Mouse (Mus musculus) lung, adult 18-20 months (tissue): ENCODE measurements around the gene Ifitm5.

ENCODE experiments used
- DNase-seq, 2 experiments: peaks; one replicate each; pipeline ENCODE4 v3.0.0; 2022; ENCODE audit warnings: mixed read lengths in 2 of 2

Gene Ifitm5

DNA sequence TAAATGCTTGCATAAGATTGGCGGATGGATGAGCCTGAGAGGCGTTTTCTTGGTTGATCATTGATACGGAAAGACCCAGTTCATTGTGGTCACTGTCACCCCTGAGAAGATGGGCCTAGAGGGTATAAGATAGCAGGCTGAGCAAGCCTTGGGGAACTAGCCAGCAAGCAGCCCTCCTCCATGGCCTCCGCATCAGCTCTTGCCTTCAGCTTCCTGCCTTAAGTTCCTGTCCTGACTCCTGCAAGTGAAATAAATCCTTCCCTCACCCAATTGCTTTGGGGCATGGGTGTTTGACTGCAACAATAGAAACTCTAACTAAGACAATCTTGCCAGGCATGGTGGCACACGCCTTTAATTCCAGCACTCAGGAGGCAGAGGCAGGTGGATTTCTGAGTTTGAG, 9.9 kb upstream of the Ifitm5 start:
- no peak for DNase-seq

GRCm38 (mm10) chr7:140959181-140959901, 9.2 kb upstream of the Ifitm5 start:
- peak in 1 of 2 experiments; percentile 55 for DNase-seq

DNA sequence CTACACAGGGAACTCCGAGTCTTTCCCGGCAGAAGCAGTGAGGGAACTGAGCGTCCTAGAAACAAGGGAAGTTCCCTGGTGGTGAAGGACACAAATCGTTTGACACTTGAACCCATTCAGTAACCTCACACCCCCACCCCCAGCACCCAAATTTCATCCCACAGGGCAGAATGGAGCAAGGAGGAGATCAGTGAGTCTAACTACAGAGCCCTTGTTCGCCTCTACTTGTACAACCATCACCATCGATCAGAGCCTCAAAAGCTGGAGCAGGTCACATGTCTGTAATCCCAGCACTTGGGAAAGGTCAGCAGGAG, 6.4 kb upstream of the Ifitm5 start:
- DNase-seq = no peak

- peak; percentile 87 to 94 for DNase-seq
These were observed 5.9 kb upstream of the Ifitm5 start, which contains the start of the genes Gm45717 and Ifitm2 for GRCm38 (mm10) chr7:140955758-140956555. Gene Gm45717 (minus strand): TSS chr7:140955937. Gene Ifitm2 (minus strand): TSS chr7:140955987.

DNA sequence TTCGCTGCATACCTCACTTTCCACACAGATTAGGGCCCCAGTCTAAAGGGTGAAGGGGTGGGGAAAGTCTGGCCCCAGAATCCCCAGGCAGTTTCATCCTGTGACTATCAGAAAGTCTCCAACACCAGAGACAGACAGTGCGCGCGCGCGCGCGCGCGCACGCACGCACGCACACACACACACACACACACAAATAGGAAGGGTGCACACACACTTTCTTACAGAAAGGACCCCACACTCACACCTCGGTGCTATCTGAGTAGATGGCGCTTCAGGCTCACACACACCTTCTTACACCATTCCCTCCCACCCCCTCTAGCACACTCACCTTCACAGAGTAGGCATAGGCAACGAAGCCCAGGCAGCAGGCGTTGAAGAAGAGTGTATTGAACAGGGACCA, 5.3 kb upstream of the Ifitm5 start:
- DNase-seq = no peak

DNA sequence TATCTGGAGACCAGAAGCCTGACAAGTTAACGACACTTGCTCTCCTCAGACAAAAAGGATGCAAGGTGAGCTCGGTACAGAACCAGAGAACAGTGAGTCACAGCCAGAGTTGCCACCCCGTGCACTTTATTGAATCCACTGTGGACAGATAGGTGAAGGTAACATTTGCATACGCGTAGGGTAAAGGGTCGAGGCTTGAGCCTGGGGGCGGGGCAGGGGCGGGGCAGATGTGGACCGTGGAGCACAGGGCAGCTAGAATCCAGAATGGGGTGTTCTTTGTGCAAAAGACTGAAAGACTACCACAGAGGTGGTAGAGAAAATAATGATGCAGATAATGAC, 4.6 kb upstream of the Ifitm5 start:
- DNase-seq = no peak

- DNase-seq = peak in 1 of 2 experiments; percentile 48
These were observed 4.0 kb upstream of the Ifitm5 start for GRCm38 (mm10) chr7:140953800-140954732.

GRCm38 (mm10) chr7:140953133-140953532, 3.0 kb upstream of the Ifitm5 start:
- DNase-seq = peak in 1 of 2 experiments; percentile 41

DNA sequence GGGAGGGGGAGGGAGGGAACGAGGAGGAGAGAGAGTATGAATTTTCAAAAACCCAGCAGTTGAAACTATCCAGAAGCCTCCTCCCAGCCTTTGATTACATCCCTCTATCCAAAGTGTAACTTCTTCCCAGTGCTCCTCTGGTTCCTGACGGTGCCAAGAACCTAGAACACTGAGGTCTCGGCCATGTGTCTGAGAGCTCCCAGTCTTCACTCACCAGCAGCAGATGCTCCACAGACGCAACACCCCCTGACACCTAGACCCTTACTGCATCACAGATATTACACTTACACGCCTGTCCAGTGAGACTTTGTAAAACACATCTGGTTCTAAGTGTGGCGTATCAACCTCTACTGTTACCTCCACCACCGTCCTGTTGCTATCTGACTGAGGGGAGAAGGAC, 2.4 kb upstream of the Ifitm5 start:
- DNase-seq = no peak

DNA sequence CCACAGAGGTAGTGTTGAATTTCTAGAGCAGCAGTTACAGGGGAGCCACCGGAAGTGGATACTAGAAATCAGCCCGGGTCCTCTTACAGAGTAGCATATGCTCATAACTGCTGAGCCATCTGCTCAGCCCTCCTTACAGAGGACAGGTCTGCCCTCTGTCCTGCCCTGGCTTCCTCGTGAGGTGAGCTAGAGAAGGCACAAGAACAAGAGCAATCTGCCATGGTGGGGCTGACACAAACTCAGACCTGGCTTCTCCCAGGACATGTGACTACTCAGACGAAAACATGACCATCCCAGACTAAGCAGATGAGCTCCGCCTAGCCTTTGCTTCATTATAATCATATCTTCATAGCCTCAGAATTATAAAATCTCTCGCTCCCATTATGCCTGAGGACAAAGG, 1.7 kb upstream of the Ifitm5 start:
- no peak for DNase-seq

- DNase-seq = peak; percentile 52 to 60
These were observed 960 bp upstream of the Ifitm5 start for GRCm38 (mm10) chr7:140951051-140951450.

GRCm38 (mm10) chr7:140949255-140949654, 836 bp downstream of the Ifitm5 start:
- DNase-seq = no peak

- no peak for DNase-seq
These were observed 1.9 kb downstream of the Ifitm5 start for GRCm38 (mm10) chr7:140948161-140948560.

DNA sequence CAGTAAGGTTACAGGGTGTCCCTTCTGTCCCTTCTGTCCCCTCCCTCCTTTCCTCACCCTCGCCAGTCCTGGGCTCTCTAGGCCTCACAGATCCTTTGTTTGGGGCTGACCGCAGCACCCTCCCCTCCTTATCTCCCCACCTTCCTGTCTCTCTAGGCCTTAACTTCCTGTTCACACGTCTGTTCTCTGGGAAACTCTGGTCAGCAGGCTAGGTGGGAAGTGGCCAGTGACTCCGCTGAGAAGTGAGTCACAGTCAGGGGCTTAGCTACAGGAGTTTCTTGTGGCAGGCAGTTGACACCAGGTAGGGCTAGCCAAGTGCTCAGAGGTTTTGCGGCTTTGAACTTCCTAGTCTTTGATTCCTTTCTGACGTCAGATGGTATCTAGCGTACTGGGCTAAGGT, 3.1 kb downstream of the Ifitm5 start:
- DNase-seq = peak; percentile 52 to 64

DNA sequence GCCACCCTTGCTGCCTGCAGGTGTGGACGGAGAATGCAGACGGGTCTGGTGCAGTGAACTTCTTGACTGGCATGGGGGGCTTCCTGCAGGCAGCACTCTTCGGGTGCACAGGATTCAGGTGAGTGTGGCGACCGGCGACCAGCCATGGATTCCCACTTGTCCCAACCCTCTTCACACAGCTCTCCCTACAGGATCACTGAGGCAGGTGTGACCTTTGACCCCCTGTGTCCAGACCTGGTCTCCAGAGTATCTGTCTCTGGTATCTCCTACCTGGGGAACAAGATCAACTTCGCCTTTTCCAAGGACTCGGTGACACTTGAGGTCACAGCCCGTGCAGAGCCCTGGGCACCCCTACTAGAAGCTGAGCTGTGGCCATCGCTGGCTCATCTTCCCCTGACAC, 3.8 kb downstream of the Ifitm5 start:
- no peak for DNase-seq

DNA sequence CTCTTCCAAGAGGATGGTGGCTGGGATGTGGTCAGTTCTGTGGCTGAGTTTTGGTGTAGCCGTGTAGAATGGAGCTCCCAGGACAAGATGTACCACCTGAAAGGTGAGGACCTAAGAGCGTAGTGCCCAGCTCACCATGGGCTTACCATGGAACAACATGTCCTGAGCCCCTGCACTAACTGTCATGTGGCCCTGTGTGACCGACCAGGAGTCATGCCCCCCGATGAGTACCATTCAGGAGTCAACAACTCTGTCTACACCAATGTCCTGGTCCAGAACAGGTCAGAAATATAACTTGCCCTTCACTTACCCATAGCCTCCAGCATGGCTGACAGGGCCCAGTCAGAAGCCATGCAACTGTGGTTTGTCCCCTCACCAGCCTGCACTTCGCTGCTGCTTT, 4.8 kb downstream of the Ifitm5 start:
- no peak for DNase-seq

DNA sequence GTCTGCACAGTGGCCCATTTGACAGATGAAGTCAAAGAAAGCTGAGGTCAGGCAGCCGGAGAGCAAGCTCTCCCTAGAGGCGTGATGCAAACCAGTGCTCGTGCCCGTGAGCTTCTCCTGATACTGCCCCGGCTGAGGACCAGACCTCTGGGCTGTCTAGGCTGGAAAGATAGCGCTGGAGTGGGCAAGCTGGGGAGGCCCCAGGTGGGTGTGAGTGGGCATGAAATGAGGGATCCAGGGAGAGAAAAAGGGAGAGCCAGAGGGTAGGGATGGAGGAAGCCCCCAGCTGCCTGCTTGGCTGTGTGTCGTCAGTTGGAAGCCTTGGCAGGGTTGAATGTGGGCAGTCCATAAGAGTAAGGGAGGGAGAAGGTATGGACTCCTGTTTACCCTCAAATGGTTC, 5.9 kb downstream of the Ifitm5 start:
- DNase-seq = no peak

GRCm38 (mm10) chr7:140943356-140943755, 6.7 kb downstream of the Ifitm5 start:
- DNase-seq = no peak

- no peak for DNase-seq
These were observed 7.3 kb downstream of the Ifitm5 start for GRCm38 (mm10) chr7:140942811-140943210.

GRCm38 (mm10) chr7:140942341-140942740, 7.8 kb downstream of the Ifitm5 start:
- DNase-seq = no peak

DNA sequence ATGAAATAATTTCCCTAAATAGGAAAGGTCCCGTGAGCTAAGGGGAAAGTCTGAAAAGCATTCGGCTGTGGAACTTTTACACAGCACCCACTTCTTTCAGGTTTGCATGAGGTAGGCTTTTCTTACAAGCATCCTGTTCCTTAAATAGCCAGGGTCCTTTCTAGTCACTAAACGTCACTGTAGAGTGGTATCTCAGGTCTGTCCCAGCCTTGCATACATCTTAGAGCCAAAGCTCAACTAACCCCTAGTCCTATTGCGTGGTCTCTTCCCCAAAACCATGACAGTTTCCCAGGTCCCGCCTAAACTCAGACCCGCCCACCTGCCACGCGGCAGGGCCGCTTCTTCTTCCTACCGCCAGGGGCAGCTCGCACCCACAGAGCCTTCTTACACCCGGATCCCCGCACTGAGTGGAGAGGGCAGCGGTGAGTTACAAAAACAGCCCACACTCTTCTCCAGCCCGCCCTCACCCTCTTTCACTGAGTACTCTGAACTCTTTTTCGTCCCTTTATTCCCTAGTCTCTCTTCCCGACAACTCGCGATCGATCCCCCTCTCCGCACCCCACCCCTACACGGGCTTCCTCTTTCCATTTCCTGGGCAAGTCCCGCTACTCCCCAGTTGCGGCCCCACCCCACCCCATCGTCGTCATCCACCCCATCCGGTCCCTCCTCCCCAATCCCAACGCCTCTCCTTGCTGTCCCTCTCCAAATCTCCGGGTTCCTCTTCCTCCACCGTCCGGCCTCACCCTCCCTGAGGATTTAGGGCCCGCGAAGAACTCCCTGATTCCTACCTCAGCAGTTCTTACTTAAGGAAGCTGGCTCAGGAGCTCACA, 8.7 kb downstream of the Ifitm5 start, which contains the start of gene Pgghg:
TSS of gene Pgghg (plus strand) at position 170 of the 830 bp plus-strand sequence.
- DNase-seq = peak; percentile 92 to 94

GRCm38 (mm10) chr7:140939669-140940171, 10.4 kb downstream of the Ifitm5 start:
- DNase-seq = peak; percentile 41 to 50
